Mouse (Mus musculus) MEL (cell line): ENCODE results near the gene Samd10. TPM values are rescaled to one million over a fixed set of nuclear protein-coding genes. Genes with fewer than 3 reads are reported as not detected.
A peak's percentile ranks its signal among the peaks of the same experiment; 100 is the strongest.

ENCODE experiments used
- DNase-seq: peaks from one replicate; pipeline ENCODE4 v3.0.0; 2011; ENCODE audit warnings: low read depth, low spot score
- H3K27ac ChIP-seq: 2 replicates; pipeline ENCODE4 v1.5.1; 2012; ENCODE audit warnings: low read depth, mild to moderate bottlenecking, control low read depth, low read length, moderate library complexity; ENCODE audit not compliant: control insufficient read depth
- H3K27me3 ChIP-seq, 2 experiments: fragments of 150-350 bp in 1 of 2; sonication (generic) in 1 of 2; 2 replicates each; pipeline ENCODE4 v1.6.1; 2012; ENCODE audit warnings: low read length in 2 of 2, mild to moderate bottlenecking in 2 of 2, improper control_type of control experiment in 1 of 2, moderate library complexity in 1 of 2; ENCODE audit not compliant: insufficient read depth in 2 of 2, control insufficient read depth in 1 of 2
- H3K36me3 ChIP-seq, 2 experiments: 2 replicates each; pipeline ENCODE4 v1.6.1; 2012 to 2014; ENCODE audit warnings: low read length in 2 of 2, improper control_type of control experiment in 1 of 2, inconsistent platforms in 1 of 2, mild to moderate bottlenecking in 1 of 2; ENCODE audit not compliant: insufficient read depth in 2 of 2, control insufficient read depth in 1 of 2
- H3K4me1 ChIP-seq, 2 experiments: fragments of 150-350 bp in 1 of 2; sonication (generic) in 1 of 2; 2 replicates each; pipeline ENCODE4 v1.6.1; 2012; ENCODE audit warnings: low read length in 2 of 2, improper control_type of control experiment in 1 of 2, mild to moderate bottlenecking in 1 of 2; ENCODE audit not compliant: insufficient read depth in 2 of 2, control insufficient read depth in 1 of 2
- H3K4me3 ChIP-seq, 2 experiments: fragments of 150-350 bp in 1 of 2; sonication (generic) in 1 of 2; 2 replicates each; pipeline ENCODE4 v1.5.1; 2012; ENCODE audit warnings: low read depth in 2 of 2, low read length in 2 of 2, mild to moderate bottlenecking in 2 of 2, moderate library complexity in 2 of 2, control low read depth in 1 of 2, improper control_type of control experiment in 1 of 2; ENCODE audit not compliant: control insufficient read depth in 1 of 2, insufficient read depth in 1 of 2
- H3K79me2 ChIP-seq: 2 replicates; pipeline ENCODE4 v1.6.1; 2012; ENCODE audit warnings: mild to moderate bottlenecking, low read length, moderate library complexity; ENCODE audit not compliant: control insufficient read depth, poor library complexity, insufficient read depth
- H3K9ac ChIP-seq: 2 replicates; pipeline ENCODE4 v1.6.1; 2012; ENCODE audit warnings: low read depth, mild to moderate bottlenecking, control low read depth, low read length, moderate library complexity; ENCODE audit not compliant: control insufficient read depth, poor library complexity, severe bottlenecking
- H3K9me3 ChIP-seq: fragments of 150-350 bp; sonication (generic); replicated peaks from 2 replicates; pipeline ENCODE4 v1.6.1; 2012; ENCODE audit warnings: mild to moderate bottlenecking, low read length, improper control_type of control experiment, moderate library complexity; ENCODE audit not compliant: insufficient read depth
- CHD1 ChIP-seq: IDR thresholded peaks from 2 replicates; pipeline ENCODE4 v1.6.1; 2012; ENCODE audit warnings: low read depth, mild to moderate bottlenecking, inconsistent platforms, low read length, improper control_type of control experiment
- CTCF ChIP-seq, 3 experiments: IDR thresholded peaks in 2 of 3; conservative IDR thresholded peaks in 1 of 3; 2 replicates each; pipeline ENCODE4 v1.5.1; 2011 to 2012; ENCODE audit warnings: low read length in 3 of 3, low read depth in 2 of 3, mild to moderate bottlenecking in 2 of 3, improper control_type of control experiment in 1 of 3, inconsistent platforms in 1 of 3, mixed read lengths in 1 of 3, moderate library complexity in 1 of 3; ENCODE audit not compliant: control insufficient read depth in 1 of 3, insufficient read depth in 1 of 3, poor library complexity in 1 of 3, severe bottlenecking in 1 of 3
- ETS1 ChIP-seq: IDR thresholded peaks from 2 replicates; pipeline ENCODE4 v1.6.1; 2012; ENCODE audit warnings: low read depth, mild to moderate bottlenecking, inconsistent platforms, low read length, improper control_type of control experiment, moderate library complexity
- GATA1 ChIP-seq: IDR thresholded peaks from 2 replicates; pipeline ENCODE4 v1.6.1; 2011; ENCODE audit warnings: low read depth, low read length, improper control_type of control experiment
- KAT2A ChIP-seq: conservative IDR thresholded peaks from 2 replicates; pipeline ENCODE4 v1.6.1; 2012; ENCODE audit warnings: low read depth, low read length, improper control_type of control experiment, inconsistent platforms
- MAFK ChIP-seq: IDR thresholded peaks from 2 replicates; pipeline ENCODE4 v1.6.1; 2011; ENCODE audit warnings: low read depth, mild to moderate bottlenecking, low read length, improper control_type of control experiment, borderline replicate concordance
- MAZ ChIP-seq: IDR thresholded peaks from 2 replicates; pipeline ENCODE4 v1.6.1; 2012; ENCODE audit warnings: low read depth, mild to moderate bottlenecking, inconsistent platforms, low read length, improper control_type of control experiment
- MXI1 ChIP-seq: IDR thresholded peaks from 2 replicates; pipeline ENCODE4 v1.6.1; 2011; ENCODE audit warnings: mild to moderate bottlenecking, low read depth, low read length, improper control_type of control experiment
- MYC ChIP-seq: IDR thresholded peaks from 2 replicates; pipeline ENCODE4 v1.6.1; 2011; ENCODE audit warnings: low read depth, mild to moderate bottlenecking, low read length, improper control_type of control experiment, moderate library complexity
- POLR2A ChIP-seq, 2 experiments: IDR thresholded peaks; 2 replicates each; pipeline ENCODE4 v1.6.1; 2011 to 2012; ENCODE audit warnings: low read length in 2 of 2, mild to moderate bottlenecking in 2 of 2, control low read depth in 1 of 2, improper control_type of control experiment in 1 of 2, low read depth in 1 of 2, moderate library complexity in 1 of 2; ENCODE audit not compliant: control insufficient read depth in 1 of 2, insufficient read depth in 1 of 2, poor library complexity in 1 of 2
- POLR2AphosphoS5 ChIP-seq: IDR thresholded peaks from 2 replicates; pipeline ENCODE4 v1.6.1; 2012; ENCODE audit warnings: low read depth, borderline replicate concordance, mild to moderate bottlenecking, inconsistent platforms, low read length, moderate library complexity, mixed read lengths
- RCOR1 ChIP-seq: IDR thresholded peaks from 2 replicates; pipeline ENCODE4 v1.6.1; 2012; ENCODE audit warnings: low read depth, mild to moderate bottlenecking, inconsistent platforms, low read length, improper control_type of control experiment
- SIN3A ChIP-seq: IDR thresholded peaks from 2 replicates; pipeline ENCODE4 v1.6.1; 2012; ENCODE audit warnings: low read length, improper control_type of control experiment, inconsistent platforms
- SMC3 ChIP-seq: IDR thresholded peaks from 2 replicates; pipeline ENCODE4 v1.6.1; 2011; ENCODE audit warnings: low read depth, low read length, improper control_type of control experiment
- TAL1 ChIP-seq: IDR thresholded peaks from 2 replicates; pipeline ENCODE4 v1.6.1; 2012; ENCODE audit warnings: mild to moderate bottlenecking, inconsistent platforms, low read length, moderate library complexity, mixed read lengths
- TCF12 ChIP-seq: IDR thresholded peaks from 2 replicates; pipeline ENCODE4 v1.6.1; 2014; ENCODE audit warnings: low read depth, mild to moderate bottlenecking, inconsistent platforms, low read length, improper control_type of control experiment, moderate library complexity
- ZMIZ1 ChIP-seq: IDR thresholded peaks from 2 replicates; pipeline ENCODE4 v1.6.1; 2012; ENCODE audit warnings: low read depth, mild to moderate bottlenecking, inconsistent platforms, low read length, improper control_type of control experiment, moderate library complexity
- ZNF384 ChIP-seq: IDR thresholded peaks from 2 replicates; pipeline ENCODE4 v1.6.1; 2012; ENCODE audit warnings: low read depth, mild to moderate bottlenecking, inconsistent platforms, low read length, improper control_type of control experiment
- polyA plus RNA-seq, 2 experiments: library from polyadenylated mRNA; stranded (reverse) in 1 of 2; unstranded in 1 of 2; fragments of >175 nt in 1 of 2; fragments of >200 nt in 1 of 2; gene quantifications; 2 replicates each; pipeline versions ENCODE4 v1.2.1 to v1.2.4; 2012; ENCODE audit warnings: low replicate concordance in 2 of 2, low read depth in 1 of 2; ENCODE audit not compliant: insufficient read length in 2 of 2, insufficient read depth in 1 of 2, missing spikeins in 1 of 2
- total RNA-seq: library from RNA; depleted of rRNA; stranded (reverse); fragments of 300-350 nt; gene quantifications from 2 replicates; pipeline ENCODE4 v1.2.3, GENCODE M21; 2012

The Samd10 gene
- total and polyA plus RNA-seq, 3 experiments: 0.89 to 4.6 TPM; not detected in 1

- peak; percentile 81; the same call in 1 of the 2 replicates for TF ChIP-seq ZMIZ1
- no peak for TF ChIP-seq TAL1
- TF ChIP-seq CTCF (IDR thresholded peaks at IDR 0.05 in 2 of 3, conservative IDR thresholded peaks at IDR 0.05 in 1 of 3; ENCODE audit: control insufficient read depth in 1 of 3, insufficient read depth in 1 of 3, low read depth in 2 of 3, low read length in 3 of 3, poor library complexity in 1 of 3, severe bottlenecking in 1 of 3): no peak
- TF ChIP-seq TCF12: peak; percentile 53
- TF ChIP-seq ZNF384: no peak
Measured at GRCm38 (mm10) chr2:181600828-181601750, 2.1 kb upstream of the Samd10 start (continued).

GRCm38 (mm10) chr2:181600226-181600758, 1.3 kb upstream of the Samd10 start:
- Histone ChIP-seq H3K4me3 (peak overlapping the region; percentile 69 to 84), H3K36me3 (peaks cover 0 to 14% of the 10 kb centered on the region in 2 experiments; a peak in 2 of 4 replicates), H3K4me1 (peaks cover 4 to 20% of the 10 kb centered on the region in 2 experiments), H3K9ac (peak overlapping the region; percentile 87), H3K79me2 (peaks cover 15% of the 10 kb centered on the region), H3K27ac (peak overlapping the region; percentile 79), H3K9me3 (no peaks in the 10 kb centered on the region), H3K27me3 (no peaks in the 10 kb centered on the region)
- no peak for TF ChIP-seq MYC
- 0 out of 2 replicates have a peak, but pooled peaks have one; percentile 33 for TF ChIP-seq CHD1
- DNase-seq: peak; percentile 16

- Histone ChIP-seq H3K9me3 (no peaks in the 10 kb centered on the region), H3K79me2 (peaks cover 15% of the 10 kb centered on the region), H3K27ac (no peak overlapping the region), H3K4me3 (no peak overlapping the region), H3K4me1 (peaks cover 7 to 29% of the 10 kb centered on the region in 2 experiments), H3K27me3 (no peaks in the 10 kb centered on the region), H3K9ac (no peak overlapping the region), H3K36me3 (peaks cover 0 to 12% of the 10 kb centered on the region in 2 experiments; a peak in 2 of 4 replicates)
- TF ChIP-seq CTCF (IDR thresholded peaks at IDR 0.05 in 2 of 3, conservative IDR thresholded peaks at IDR 0.05 in 1 of 3; ENCODE audit: control insufficient read depth in 1 of 3, insufficient read depth in 1 of 3, low read depth in 2 of 3, low read length in 3 of 3, poor library complexity in 1 of 3, severe bottlenecking in 1 of 3): peak in 2 of 3 experiments; percentile 22 to 44; a peak in 4 of 6 replicates
- no peak for TF ChIP-seq POLR2AphosphoS5
- peak; percentile 32; the same call in 1 of the 2 replicates for TF ChIP-seq SIN3A
- peak; percentile 98 for TF ChIP-seq ZNF384
- TF ChIP-seq MAZ: no peak
- peak; percentile 81 for TF ChIP-seq RCOR1
- no peak for TF ChIP-seq KAT2A
- no peak for TF ChIP-seq MXI1
- TF ChIP-seq GATA1: 0 out of 2 replicates have a peak, but pooled peaks have one; percentile 25
- TF ChIP-seq SMC3: 0 out of 2 replicates have a peak, but pooled peaks have one; percentile 11
- TF ChIP-seq POLR2A (IDR thresholded peaks at IDR 0.05; ENCODE audit: control insufficient read depth in 1 of 2, insufficient read depth in 1 of 2, low read depth in 1 of 2, low read length in 2 of 2, poor library complexity in 1 of 2): no peak
- TF ChIP-seq ETS1: peak; percentile 32; the same call in 1 of the 2 replicates
- TF ChIP-seq MAFK: no peak
- peak; percentile 66 for DNase-seq
Measured at GRCm38 (mm10) chr2:181597378-181598061, 1.5 kb downstream of the Samd10 start.
